Mouse (Mus musculus) monocyte, adult 2 months (primary cell): ENCODE results near the gene Socs7.

Experiments
- DNase-seq, 2 experiments: peaks; one replicate each; pipeline ENCODE4 v3.0.0; 2022; ENCODE audit warnings: low spot score in 2 of 2, low read depth in 1 of 2

The Socs7 gene

GRCm38 (mm10) chr11:97415712-97416636 is 53.6 kb downstream of the Socs7 start:
- DNase-seq, result no peak

DNA sequence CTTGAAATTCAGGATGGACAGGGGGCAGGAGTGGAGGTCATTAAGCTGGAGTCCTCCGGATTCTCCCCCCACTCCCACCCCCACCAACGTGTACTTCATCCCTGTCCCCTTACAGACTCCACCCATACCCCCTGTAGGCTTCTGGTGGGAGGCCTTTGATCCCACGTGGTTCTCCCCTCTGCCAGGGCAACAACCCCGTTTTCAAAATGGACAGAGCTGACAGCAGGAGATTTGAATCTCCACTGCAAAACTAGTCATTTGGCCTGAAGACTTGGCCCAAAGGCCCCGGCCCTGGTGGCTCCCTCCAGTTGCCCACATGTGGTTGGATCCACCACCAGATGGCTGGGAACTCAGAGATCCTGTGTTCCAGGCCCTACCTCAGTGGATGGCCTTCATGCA is 54.3 kb downstream of the Socs7 start:
- no peak for DNase-seq

- DNase-seq, result no peak
Measured at GRCm38 (mm10) chr11:97418834-97419539, 56.6 kb downstream of the Socs7 start.

- no peak for DNase-seq
Measured at GRCm38 (mm10) chr11:97419540-97419900, 57.2 kb downstream of the Socs7 start.

GRCm38 (mm10) chr11:97422507-97422906 is 60.2 kb downstream of the Socs7 start:
- no peak for DNase-seq

DNA sequence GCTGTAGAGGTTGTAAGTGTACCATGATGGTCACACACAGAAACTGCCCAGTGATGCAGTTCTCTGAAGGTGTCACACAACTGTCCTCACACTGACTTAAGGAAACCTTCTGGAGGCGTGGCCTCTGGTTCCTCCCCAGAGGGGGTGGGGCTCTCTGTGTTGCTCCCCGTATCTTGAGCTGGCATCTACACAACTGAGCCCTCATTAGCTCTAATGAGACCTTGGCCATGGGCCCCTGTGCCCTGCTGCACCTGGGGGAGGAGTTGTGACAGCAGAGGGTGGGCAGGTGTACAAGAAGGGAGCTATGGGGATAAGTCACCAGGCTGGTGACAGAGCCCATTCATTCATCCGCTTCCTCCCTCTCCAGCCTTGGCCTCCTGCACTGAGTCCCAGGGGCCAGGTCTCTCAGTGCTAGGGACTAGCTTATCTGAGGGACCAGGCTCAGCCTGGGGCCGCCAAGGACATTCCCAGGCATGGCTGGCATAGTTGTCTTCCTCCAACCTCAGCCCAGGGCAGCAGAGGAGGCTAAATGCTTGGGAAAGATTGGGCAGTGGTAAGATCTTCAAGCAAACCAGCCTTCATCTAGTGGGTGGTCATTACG is 61.8 kb downstream of the Socs7 start:
- DNase-seq, result no peak

DNA sequence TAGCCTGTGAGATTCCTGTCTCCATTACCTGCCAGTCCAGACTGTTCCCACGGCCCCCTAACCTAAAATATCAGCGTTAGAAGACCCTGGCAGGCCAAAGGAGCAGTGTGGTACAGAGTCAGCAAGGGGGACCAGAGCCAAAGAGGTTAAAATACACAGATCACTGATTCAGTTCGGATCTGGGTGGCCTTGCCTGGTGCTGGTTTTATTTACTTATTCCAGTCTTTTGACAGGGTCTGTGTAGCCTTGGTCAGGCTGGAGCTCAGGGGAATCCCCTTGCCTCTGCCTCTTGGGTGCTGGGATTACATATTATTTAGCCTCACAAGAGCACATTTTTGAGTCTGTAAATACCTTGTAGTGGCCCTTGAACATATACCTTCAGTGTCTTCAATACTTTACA is 62.5 kb downstream of the Socs7 start:
- no peak for DNase-seq

DNA sequence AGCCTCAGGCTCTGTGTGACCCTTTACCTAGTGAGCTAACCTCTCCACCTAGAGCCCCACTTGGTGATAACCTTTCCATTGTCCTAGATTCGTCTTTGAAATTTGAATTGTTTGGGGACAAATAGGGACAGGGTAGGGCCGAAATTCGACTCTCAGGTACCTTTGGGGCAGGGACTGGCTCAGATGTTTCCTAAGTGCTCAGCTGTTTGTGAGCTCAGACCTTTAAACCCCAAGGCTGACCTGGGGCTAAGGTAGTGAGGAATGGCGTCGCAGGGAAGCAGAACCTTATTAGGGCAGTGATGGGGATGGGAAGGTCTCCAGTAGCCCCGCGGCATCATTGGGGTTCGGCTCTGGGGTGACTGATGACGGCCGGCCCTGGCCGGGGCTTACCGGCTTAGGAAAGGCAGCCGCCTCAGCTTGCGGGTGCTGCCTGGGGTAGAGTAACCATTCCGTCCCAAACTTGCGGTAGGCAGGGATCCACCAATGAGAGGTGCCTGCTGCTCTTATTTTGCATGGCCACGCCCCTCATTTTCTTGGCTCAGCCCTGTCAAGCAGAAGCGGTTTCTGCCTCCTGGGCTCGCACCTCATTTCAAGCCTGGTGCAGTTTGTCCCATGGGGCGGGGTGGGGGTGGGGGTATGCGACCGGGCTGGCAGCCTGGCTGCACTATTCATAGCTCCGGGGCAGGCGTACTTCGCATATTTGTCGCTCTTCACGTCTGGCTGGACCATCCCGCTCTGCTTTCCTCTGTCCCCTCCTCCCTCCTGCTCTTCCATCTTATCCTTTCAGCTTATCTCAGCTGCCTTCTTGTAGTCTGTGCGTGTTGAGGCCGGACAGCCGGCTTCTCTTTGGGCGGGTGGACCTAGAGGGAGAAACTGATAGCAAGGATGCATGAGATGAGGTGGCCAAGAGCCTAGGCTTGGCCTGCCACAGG is 65.7 kb downstream of the Socs7 start:
- no peak for DNase-seq

DNA sequence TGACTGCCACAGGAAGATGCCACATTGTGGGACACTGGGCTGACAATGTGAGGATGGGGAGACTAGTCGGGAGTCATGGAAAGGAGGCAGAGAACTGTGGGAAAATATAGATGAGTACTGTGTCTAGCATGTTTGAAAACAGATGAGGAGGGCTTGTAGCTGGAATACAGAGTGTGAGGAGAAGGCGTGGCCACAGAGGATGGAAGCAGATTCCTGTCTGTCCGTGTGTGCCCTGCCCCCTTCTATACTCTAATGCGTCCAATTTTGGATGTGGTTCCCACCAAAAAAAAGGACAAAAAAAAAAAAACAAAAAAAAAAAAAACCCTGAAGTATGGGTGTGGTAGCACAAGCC is 66.4 kb downstream of the Socs7 start:
- no peak for DNase-seq

- no peak for DNase-seq
Measured at GRCm38 (mm10) chr11:97429615-97430014, 67.3 kb downstream of the Socs7 start.

DNA sequence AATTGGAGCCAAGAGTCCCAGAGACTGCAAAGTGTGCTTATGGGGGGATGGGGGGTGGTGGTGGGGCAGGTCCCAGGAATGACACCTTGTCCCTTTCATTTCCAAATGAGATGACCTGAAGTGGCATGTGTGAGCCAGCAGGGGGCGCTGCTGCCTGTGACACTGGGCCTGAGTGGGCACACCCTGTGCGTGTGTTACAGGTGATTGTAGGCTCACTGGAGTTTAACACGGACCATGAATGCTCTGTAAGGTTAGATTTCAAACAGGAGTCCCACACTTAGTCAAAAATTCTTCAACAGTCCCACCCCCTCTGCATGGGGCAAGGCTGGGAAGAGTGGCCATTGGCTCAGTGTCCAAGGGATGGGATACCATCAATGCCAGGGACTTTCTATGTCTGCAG is 69.7 kb downstream of the Socs7 start:
- no peak for DNase-seq

GRCm38 (mm10) chr11:97432983-97433539 is 70.7 kb downstream of the Socs7 start:
- no peak for DNase-seq

DNA sequence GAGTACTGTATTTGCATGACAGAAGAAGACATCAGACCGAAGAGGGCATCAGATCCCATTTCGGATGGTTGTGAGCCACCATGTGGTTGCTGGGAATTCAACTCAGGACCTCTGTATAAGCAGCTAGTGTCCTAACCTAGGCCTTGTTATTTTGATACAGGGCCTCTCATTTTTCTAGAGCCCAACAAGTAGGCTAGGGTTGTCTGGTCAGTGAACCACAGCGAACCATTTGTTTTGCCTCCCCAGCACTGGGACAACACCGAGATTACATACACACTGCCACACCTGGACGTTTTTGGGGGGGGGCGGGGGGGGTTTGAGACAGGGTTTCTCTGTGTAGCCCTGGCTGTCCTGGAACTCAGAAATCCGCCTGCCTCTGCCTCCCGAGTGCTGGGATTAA is 71.8 kb downstream of the Socs7 start:
- no peak for DNase-seq

DNA sequence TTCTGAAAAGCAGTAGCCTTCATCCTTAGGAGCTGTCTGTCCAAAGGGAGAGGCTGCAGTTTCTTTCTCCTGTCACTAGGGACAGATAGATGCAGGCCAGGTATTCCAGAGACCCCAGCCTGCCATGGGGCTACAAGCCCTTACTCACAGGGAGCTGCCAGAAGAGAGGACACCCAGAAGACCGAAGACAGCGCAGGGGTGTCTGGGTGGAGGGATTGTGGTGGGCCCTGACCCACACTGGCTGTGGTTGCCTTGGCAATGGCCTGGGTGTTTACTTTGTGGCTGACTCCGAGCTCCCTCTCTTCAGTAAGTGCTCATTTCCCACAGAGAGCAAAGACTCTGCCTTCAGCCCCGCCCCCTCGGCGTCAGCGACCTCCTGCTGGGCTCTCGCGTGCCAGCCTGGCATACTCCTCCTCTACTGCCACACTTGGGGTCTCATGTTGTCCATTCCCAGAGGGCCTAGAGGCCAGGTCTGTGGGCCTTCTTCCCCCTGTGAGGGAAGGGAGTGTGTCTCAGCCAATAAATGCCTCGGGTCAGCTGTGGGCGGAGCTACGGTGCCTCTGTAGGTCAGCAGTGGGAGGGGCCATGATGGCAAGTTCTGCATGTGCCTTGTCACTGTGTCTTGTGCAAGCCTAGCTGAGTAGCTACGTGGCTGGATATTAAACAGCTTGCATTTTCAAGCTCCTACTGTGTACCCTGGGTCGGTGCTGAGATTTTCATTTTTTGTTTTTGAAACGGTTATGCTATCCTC is 72.5 kb downstream of the Socs7 start:
- DNase-seq, result peak; percentile 95

DNA sequence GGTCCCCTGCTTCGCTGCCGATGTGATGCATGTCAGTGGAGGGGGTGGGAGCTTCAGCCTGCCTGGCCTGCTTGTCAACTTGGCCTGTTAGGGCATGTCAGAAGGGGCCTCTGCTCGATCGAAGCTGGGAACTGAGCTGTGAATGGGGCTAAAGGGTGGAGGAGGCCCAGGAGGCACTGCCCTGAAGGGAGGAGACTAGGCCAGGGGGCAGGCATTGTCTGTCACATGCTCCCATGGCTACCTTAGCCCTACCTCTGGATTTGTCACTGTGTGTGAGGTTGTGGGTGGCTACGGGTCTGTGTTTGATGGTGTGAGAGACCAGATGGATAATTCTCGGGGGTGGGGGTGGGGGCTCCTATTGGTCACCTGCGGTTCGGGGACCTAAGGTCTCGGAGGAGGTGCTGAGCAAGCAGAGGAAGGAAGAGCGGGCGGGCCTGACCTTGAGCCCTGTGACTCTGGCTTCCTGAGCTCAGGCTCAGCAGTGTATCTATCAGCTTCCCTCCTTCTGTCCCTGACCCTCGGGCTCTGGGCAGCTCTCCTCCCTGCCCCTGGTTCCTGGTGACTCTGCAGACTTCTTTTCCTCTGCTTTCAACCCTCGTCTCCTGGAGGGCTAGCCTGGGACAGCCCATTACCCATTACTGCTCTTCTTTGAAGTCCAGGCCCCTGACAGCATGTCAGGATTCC is 73.6 kb downstream of the Socs7 start:
- peak in 1 of 2 experiments; percentile 68 for DNase-seq

GRCm38 (mm10) chr11:97437745-97438144 is 75.4 kb downstream of the Socs7 start:
- DNase-seq, result no peak

DNA sequence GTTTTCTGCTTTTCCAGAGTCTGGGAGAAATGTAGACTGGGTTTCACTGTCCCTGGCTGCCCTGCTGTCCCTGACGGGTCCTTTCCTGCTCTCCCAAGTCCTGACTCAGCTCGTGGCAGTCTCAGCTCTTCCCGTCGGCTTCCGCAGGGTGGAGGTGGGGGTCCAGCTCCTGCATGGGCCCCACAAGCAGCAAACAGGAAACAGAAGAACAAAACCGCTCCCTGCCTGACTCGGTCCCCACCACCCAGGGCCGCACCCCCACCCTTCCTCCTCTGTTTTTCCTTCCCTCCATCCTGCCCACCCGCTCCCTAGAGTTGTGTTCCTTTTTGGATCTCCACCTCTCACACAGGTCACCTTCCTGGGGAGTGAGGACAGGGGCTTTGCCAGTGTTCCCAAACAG is 76.5 kb downstream of the Socs7 start:
- DNase-seq, result no peak

DNA sequence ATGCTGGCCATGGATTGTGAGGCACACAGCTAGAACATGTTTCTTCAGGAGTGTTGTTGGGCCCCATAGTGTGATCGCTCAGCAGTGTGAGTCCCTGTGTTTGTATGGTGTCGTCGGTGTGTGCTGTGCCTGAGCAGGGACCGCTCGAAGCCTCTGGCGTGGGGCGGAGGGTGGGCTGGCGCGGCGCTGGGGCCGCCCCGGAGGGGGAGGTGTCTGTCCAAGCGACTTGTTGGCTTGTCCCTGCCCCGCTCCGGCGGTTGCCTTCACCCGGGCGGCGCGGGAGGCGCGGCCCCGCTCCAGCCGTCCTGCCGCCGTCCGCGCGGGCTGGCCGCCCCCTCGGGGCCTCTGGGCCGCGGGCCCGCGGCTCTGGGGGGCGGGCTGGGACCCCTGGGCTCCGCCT is 77.6 kb downstream of the Socs7 start:
- no peak for DNase-seq

DNA sequence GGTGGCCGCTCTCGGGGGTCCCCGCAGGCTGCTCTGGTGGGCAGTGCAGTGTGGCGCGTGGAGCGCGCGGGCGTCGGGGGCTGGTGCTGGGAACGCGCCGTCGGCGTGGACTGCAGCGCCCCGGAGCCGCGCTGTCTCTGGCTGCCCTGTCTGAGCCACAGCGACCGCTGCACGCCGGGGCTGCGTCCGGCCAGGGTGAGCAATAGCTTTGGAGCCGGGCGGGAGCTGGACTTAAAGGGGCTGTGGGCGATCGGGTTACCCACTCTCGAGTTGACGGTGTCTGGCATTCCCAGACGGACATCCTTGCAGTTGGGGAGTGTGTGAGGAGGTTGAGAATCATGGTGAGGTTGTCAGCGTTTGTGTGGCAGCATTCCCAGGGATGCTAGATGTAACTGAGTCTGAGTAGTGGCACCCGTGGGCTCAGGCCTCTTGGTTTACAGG is 78.1 kb downstream of the Socs7 start:
- no peak for DNase-seq
